Mouse (Mus musculus) c-Kit-positive CD71-negative TER-119-negative erythroid progenitor cells, embryonic 14.5 days (primary cell): Measurements from ENCODE around the gene Gm5105.

Source experiments
- DNase-seq: peaks from one replicate; pipeline ENCODE4 v3.0.0-alpha.2; 2013; ENCODE audit warnings: low read depth

Gene Gm5105

GRCm38 (mm10) chr3:138067288-138067687, at the start of gene Gm5105:
Gm5105 (minus strand) TSS chr3:138067388.
- DNase-seq, result no peak

GRCm38 (mm10) chr3:138116871-138117270, 49.7 kb upstream of the Gm5105 start:
- DNase-seq, result no peak

- DNase-seq, result no peak
Observed at GRCm38 (mm10) chr3:138114106-138114505, 46.9 kb upstream of the Gm5105 start.

- no peak for DNase-seq
Observed at GRCm38 (mm10) chr3:138110910-138111782, 44.0 kb upstream of the Gm5105 start.

DNA sequence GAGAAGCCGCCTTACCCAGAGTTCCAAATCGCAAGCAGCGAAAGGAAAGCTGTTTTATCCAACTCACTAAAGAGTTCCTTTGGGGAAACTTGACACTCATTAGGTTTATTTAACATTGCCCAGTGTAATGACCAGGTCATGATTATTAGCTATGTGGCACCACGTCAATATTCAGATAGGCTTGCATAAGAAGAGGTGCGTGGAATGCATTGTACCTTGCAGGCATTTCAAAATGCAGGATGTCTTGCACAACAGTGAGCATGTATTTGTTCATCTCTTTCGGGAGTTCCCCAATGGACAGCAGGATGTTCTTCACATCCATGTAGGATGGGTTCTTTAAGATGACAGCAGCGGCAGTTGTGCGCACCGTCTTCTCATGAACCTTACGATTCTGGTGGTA, 39.7 kb upstream of the Gm5105 start:
- no peak for DNase-seq

GRCm38 (mm10) chr3:138105056-138105455, 37.9 kb upstream of the Gm5105 start:
- no peak for DNase-seq

DNA sequence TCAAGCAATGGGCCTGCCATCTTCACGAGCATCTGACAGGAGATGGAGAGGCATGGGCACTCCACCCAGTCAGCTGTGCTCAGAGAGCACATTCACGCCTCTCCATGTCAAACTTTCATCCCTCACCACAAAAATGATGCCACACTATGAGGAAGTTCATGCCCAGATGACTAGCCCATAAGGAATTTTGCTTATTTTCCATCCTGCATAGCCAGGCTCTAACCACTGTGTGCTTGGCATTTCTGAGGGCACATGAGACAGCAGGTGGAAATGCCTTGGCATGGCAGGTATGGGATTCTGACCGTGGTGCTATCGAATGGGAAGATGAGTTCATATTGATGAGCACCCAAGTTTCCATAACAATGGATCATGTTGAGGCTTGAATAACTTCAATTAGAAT, 36.5 kb upstream of the Gm5105 start:
- DNase-seq, result no peak

- no peak for DNase-seq
Observed at GRCm38 (mm10) chr3:138101936-138102335, 34.7 kb upstream of the Gm5105 start.

DNA sequence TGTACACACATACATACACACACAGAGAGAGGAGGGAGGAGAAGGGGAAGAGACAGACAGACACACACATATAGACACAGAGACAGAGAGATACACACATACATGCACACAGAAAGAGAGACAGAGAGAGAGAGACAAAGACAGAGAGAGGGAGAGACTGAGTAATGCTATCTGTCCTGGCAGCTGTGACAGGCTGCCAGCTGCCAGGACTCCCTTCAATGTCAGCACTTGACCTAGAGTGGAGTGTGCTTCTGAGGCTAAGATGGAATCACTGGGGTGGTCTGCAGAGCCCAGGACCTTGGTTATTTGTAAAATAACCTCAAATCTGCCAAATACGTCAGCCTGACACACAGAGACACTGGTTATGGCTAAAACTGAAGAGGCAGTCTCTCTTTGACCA, 30.5 kb upstream of the Gm5105 start:
- DNase-seq, result no peak

GRCm38 (mm10) chr3:138096263-138097028, 29.3 kb upstream of the Gm5105 start:
- no peak for DNase-seq

- no peak for DNase-seq
Observed at GRCm38 (mm10) chr3:138095718-138096117, 28.5 kb upstream of the Gm5105 start.

DNA sequence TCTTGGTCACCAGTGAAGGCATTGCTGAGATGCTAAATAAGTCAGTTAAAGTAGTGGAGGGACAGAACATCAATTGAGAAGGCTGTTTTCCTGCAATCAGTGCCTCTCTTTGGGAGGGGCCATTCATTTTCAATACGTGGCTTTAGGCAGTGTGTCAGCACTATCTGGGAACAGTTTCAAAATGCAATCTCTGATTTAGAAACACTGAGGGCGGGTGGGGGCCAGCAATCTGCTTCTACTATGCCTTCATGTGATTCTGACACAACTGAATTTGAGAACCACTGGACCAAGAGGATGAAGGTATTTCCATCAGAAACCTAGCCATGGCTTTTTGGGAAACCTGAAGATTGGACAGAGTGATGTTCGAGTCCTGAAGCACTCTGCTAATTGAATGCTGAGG, 28.1 kb upstream of the Gm5105 start:
- no peak for DNase-seq

DNA sequence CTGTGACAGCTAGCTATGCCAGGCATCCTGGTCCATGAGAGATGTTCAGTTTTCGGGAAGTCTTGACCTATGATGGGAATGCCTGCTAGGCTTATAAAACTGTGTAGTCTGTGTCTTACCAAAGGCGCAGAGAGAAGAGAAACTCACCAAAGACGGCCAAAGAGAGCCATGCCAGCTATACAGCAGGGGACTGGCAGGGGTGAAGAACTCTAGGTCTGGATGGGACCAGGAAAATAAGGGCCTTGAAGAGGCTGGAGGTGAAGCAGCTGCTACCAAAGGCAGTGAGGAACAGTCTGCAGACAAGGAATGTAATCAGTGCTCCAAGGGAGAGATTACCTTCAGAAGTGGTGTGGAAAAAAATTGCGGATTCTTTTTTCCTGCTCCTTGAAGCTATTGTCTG, 16.7 kb upstream of the Gm5105 start:
- no peak for DNase-seq

- DNase-seq, result no peak
Observed at GRCm38 (mm10) chr3:138083073-138083637, 16.0 kb upstream of the Gm5105 start.

GRCm38 (mm10) chr3:138078701-138079100, 11.5 kb upstream of the Gm5105 start:
- no peak for DNase-seq

- DNase-seq, result no peak
Observed at GRCm38 (mm10) chr3:138077476-138078340, 10.5 kb upstream of the Gm5105 start.

DNA sequence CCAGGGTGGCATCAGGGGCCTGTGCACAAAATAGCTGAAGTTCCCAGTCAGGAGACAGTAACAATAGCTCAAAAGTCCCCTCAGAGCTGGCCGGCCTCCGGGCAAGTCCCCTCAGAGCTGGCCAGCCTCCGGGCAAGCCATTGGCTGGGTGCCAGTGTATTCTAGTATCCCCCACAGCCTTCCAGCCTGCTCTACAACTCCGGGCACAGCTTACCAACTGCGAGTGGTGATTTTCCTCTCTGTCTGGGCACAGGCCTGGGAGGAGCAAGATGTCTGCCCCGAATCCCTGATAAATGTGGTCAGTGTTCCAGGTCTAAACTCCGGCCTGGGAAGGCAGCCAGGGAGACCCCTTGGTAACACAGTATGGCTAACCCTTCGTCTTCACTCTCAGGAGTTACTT, 8.0 kb upstream of the Gm5105 start:
- no peak for DNase-seq

GRCm38 (mm10) chr3:138074214-138074613, 7.0 kb upstream of the Gm5105 start:
- no peak for DNase-seq

DNA sequence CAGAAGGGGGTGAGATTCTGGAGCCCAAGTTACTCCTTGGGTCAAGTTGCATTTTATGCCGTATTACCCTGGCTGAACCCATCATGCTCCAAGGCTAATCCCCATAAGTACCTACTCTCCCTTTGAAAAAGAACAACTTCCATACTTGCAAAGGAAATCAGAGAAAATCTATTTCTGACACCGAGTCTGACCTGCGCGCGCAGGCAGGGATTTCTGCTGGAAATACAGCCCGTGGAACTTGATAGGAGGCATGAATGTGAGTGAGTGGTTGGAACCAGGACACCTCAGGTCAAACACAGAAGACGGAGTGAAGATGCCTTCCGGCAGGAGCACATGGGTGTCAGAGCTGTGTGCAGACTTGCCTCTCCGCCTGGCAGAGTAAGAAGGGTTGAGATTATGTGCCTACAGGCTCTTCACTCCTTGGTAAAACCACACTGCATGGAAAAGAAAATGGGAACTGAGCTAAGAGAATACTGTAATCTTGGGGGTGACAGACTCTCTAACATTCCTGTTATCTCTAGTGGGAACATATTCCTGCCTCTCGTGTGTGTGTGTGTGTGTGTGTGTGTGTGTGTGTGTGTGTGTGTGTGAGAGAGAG, 4.4 kb upstream of the Gm5105 start:
- no peak for DNase-seq

GRCm38 (mm10) chr3:138071004-138071403, 3.8 kb upstream of the Gm5105 start:
- no peak for DNase-seq

DNA sequence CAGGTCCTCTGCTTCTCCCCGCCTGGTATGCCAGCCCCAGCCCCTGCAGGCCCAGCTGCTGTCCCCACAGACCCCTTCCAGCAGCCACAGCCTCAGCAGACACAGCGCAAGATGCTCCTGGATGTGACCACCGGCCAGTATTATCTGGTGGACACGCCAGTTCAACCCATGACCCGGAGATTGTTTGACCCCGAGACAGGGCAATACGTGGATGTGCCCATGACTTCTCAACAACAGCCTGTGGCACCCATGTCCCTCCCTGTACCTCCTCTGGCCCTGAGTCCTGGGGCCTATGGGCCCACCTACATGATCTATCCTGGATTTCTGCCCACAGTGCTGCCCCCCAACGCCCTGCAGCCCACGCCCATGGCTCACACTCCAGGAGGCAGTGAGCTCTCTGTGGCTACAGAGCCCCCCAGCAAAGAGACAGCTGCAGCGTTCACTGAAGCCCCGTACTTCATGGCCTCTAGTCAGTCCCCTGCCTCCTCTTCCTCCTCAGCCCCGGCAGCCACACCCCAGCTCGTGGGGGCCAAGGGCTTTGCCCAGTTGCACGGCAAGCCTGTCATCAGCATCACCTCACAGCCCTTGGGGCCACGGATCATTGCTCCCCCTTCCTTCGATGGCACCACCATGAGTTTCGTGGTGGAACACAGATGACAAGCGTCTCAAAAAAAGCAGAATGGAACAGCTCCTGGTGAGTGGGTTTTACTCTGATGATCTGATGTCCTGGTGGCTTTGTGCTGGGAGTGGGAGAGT, 2.7 kb upstream of the Gm5105 start:
- no peak for DNase-seq
